Mouse (Mus musculus) bone marrow macrophage, adult 2 months (primary cell): ENCODE measurements around the gene Tnp2. TPM values are rescaled to one million over a fixed set of nuclear protein-coding genes. Genes with fewer than 3 reads are reported as not detected.
A peak's percentile ranks its signal among the peaks of the same experiment; 100 is the strongest.

ENCODE experiments used
- H3K27ac ChIP-seq: 2 replicates; pipeline ENCODE4 v1.5.1; 2012; ENCODE audit warnings: low read depth, low read length; ENCODE audit not compliant: insufficient read depth
- H3K4me1 ChIP-seq: 2 replicates; pipeline ENCODE4 v1.6.1; 2012; ENCODE audit warnings: low read length; ENCODE audit not compliant: control insufficient read depth, insufficient read depth
- H3K4me3 ChIP-seq: 2 replicates; pipeline ENCODE4 v1.5.1; 2012; ENCODE audit warnings: mild to moderate bottlenecking, low read length, moderate library complexity; ENCODE audit not compliant: insufficient read depth
- CTCF ChIP-seq: IDR thresholded peaks from 2 replicates; pipeline ENCODE4 v1.5.1; 2012; ENCODE audit warnings: low read depth, mild to moderate bottlenecking, low read length, moderate library complexity
- POLR2A ChIP-seq: IDR thresholded peaks from 2 replicates; pipeline ENCODE4 v1.6.1; 2012; ENCODE audit warnings: mild to moderate bottlenecking, low read depth, low read length, borderline replicate concordance
- polyA plus RNA-seq: library from polyadenylated mRNA; stranded (reverse); fragments of >200 nt; gene quantifications from 2 replicates; pipeline ENCODE4 v1.2.4, GENCODE M21; 2012; ENCODE audit not compliant: missing spikeins, insufficient read depth, insufficient read length

Gene Tnp2
- polyA plus RNA-seq, 1 experiment, result not detected

DNA sequence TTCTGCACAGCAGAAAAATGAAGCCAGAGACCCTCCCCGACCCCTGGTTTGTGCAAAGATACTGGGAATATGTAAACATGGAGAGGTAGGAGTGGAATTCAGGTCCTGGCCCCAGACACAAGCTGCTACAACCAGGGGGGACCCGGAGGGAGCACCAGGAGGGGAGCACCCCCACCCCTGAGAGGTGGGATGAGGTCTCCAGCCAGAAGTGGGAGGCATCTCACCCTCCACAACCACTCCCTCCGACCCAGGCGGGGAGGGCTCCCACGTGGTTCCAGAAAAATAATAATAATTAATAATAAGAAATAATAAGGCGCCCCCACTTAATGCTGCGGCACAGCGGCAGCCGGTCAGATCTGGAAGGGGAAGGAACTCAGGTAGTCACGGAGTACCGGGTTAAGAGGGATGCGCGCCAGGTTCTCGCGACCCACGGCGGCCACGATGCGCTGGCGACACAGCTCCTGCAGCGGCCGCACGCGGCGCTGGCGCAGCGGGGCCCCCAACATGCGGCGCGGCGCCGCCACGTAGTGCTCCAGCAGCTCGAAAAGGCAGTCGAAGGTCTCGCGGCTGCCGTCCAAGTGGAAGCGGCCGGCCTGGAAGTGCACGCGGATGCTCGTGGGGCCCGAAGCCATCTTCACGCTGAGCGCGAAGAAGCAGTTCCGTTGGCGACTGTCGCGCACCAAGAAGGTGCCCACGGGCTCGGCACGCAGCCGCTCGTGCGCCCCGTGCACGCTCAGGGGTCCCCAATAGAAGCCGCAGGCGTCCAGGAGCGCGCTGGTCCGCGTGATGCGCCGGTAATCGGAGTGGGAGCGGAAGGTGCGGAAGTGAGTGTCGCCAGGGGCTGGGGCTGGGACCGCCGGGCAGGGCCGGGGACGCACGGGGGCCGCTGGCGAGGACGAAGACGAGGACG is 4.3 kb downstream of the Tnp2 start:
- no peak for TF ChIP-seq POLR2A
- Histone ChIP-seq H3K4me1 (peaks cover 5% of the 10 kb centered on the region; the same call in 1 of the 2 replicates), H3K27ac (no peak overlapping the region)

DNA sequence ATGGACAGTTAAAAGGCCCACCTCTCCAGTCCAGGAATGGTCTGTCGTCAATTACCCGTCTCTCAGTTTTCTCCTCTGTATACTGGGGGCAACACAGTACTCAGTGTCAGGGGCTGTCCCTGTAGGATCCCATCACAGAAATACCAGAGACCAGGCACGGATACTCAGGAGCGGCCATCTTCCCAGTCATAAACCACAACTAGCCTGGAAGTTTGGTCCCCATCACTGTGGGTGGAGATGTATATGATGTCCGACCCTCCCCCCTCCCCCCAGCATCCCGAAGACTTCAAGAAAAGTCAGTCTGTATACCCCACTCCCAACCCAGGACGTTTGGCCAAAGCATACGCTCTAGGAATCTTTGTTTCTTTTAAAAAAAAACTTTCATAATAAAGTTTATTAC is 5.0 kb downstream of the Tnp2 start:
- Histone ChIP-seq H3K4me3 (no peak overlapping the region), H3K4me1 (peaks cover 5% of the 10 kb centered on the region; the same call in 1 of the 2 replicates), H3K27ac (no peak overlapping the region)
- no peak for TF ChIP-seq POLR2A
- no peak for TF ChIP-seq CTCF

More for the DNA sequence above, 4.3 kb downstream of the Tnp2 start:
- peak overlapping the region; percentile 81 for H3K4me3 ChIP-seq

DNA sequence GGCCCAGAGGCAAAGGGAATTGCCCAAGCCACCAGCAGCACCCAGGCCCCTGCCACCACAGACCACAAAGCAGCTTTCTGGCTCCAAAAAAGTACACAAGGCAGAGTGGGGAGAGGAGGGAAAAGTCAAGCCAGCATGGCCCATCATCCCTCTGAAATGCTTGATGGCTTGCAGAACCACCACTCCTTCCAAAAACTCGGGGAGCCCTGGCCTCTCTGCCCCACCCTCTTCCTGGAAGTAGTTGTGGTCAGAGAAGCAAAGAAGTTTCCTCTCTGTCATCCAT is 5.4 kb downstream of the Tnp2 start:
- H3K4me3 ChIP-seq, result no peak overlapping the region
- H3K4me1 ChIP-seq, result peaks cover 5% of the 10 kb centered on the region; the same call in 1 of the 2 replicates
- no peak overlapping the region for H3K27ac ChIP-seq
- TF ChIP-seq CTCF, result no peak
- TF ChIP-seq POLR2A, result no peak

DNA sequence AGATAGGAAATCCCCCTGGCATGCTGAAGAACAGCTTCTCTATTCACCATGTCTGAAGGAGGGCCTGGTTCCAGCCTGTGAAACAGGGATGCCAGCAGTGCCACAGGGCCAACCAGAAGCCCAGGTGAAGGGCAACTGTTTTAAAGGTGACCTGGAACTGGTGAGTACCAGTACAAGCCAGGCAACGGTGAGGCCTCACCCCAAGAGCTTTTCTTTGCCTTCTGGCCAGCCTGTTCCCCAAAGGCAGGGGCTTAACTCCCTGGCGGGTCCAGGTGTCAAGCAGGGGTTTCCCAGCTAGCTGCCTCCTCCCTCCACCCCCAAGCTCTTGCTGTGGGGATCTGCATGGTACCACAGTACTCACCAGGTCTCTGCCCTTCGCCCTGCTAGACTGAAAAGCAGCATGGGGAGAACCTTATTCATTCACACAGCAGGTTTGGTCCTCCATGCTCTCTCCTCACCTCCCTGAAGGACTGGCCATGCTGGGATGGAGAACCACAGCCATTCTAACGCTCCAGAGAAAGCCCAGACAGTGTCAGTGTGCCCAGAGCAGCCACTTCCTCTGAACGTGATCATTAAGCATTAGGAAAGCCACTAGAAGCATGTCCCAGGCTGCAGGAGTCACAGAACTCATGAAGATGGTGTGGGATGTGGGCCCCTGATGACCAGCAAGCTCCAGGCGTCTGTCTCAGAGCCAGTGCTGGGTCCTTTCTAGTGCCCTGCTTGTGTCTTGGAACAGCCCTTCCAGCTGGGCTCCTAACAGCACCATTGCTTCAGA is 5.9 kb downstream of the Tnp2 start:
- Histone ChIP-seq H3K4me3 (no peak overlapping the region), H3K4me1 (peaks cover 5% of the 10 kb centered on the region; the same call in 1 of the 2 replicates), H3K27ac (no peak overlapping the region)
- TF ChIP-seq CTCF (no peak), POLR2A (no peak)

DNA sequence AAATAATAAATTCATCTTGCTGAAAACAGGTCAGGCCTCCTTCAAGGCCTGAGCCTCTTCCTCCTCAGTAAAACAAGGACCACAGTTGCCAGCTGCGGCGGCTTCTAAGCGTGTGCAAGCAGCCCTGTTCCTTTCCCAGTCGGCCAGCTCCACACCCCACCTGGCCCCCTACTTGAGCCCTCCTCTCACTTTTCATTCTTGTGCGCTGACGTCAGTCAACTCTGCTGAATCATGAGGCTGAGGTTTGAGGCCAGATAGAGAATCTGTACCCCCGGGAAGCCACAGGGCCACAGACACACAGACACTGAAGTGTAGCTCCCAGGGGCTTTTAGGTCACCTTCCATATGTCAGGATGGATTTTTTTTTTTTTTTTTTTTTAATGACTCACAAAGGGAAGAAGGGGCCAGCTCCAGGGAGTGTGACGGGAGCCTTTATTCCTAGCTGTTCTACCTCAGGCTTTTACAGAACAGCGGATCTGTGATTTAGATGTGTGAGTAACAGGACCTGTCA is 6.5 kb downstream of the Tnp2 start:
- Histone ChIP-seq H3K4me1 (peaks cover 5% of the 10 kb centered on the region; the same call in 1 of the 2 replicates), H3K4me3 (no peak overlapping the region)

DNA sequence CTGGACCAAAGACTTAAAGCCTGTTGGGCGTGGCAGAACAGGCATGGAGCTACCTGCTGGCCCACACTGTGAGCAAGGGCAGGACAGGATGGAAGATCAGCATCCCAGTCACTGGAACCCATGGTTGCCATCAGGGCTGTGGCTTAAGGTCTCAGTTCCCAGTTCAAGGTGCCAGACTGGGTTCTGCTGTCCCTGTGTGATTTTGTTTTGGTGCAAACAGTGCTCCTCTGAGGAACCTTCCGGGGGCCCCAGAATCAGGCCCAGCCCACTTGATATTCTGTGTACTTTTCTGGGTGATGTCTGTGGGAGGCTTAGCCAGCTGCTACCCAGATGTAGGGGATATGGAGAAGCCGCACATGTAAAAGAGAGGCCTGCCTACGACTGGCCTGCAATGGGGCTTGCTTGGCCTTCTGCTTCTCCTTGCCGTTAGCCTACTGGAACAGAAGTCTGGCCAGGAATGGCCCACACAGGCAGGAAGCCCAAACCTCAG is 7.8 kb downstream of the Tnp2 start:
- TF ChIP-seq POLR2A, result no peak
- no peak for TF ChIP-seq CTCF
- H3K4me1 ChIP-seq, result peaks cover 5% of the 10 kb centered on the region; the same call in 1 of the 2 replicates
- H3K27ac ChIP-seq, result no peak overlapping the region
- H3K4me3 ChIP-seq, result no peak overlapping the region

More for the DNA sequence above, 6.5 kb downstream of the Tnp2 start:
- no peak overlapping the region for H3K27ac ChIP-seq
- no peak for TF ChIP-seq CTCF
- no peak for TF ChIP-seq POLR2A

DNA sequence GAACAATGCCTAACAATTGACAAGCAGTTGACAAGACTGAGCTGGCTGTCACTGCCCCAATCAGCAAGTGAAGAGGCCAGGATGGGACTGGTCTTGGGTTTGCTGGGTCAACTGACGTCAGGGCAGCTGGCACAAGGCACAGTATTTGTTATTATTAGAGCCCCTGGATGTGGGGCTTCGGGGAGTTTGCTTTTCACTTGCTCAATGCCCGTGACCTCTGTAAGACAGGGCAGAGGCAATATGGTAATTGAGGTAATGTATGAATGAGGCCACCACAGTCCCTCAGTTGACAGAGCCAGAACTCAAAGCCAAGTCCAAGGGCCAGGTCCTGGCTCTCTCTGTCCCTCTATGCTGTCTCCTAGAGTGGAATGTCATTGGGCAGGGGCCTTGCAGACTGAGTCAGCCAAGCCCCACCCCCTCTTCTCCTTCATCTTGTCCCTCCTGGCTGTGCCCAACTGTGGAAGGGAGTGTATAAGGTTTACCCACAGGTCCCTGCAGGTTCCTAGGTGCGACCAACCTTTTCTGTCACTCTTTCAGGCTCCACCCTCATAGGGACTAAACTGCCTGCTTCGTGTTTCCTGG is 10.8 kb downstream of the Tnp2 start:
- TF ChIP-seq CTCF (no peak), POLR2A (no peak)
- no peak overlapping the region for H3K4me3 ChIP-seq
- H3K27ac ChIP-seq, result no peak overlapping the region
- H3K4me1 ChIP-seq, result peaks cover 5% of the 10 kb centered on the region; the same call in 1 of the 2 replicates

DNA sequence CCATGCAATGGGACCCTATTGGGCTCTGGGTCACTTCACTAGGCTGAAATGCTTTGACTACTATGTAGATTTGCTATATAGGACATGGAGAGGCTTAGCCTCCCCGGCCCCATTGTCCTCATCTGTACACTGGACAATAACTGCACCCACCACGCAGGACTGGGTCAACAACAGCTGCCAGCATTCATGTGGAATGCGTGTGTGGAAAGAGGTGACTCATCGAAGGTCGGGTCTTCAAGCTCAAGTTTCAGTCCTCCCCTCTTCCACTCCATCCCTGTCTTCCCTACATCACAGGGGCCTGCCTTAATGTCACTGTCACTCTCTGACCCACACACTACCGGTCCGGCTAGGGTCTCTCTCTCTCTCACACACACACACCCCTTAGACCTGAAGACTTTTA is 12.1 kb downstream of the Tnp2 start:
- H3K4me1 ChIP-seq, result no peaks in the 10 kb centered on the region
- no peak overlapping the region for H3K27ac ChIP-seq
- TF ChIP-seq CTCF, result no peak
- TF ChIP-seq POLR2A, result no peak
- H3K4me3 ChIP-seq, result no peak overlapping the region

DNA sequence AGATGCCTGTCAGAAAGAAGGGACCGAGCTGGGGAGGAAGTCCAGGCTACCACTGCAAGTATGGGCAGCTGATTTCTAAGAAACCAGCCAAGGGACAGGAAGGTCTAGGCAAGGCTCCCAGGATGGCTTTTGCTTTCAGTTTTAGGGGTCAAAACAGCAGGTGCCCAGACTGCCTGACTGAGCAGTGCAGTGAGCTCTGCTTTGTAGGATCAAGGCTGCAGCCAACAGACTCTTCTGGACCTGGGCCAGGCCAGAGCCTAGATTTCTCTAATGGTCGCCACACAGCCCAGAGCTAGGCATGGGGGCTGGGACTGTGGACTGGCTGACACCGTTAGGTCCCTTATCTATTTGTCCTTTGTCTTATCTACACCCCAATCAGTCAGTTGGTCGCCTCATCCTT is 13.7 kb downstream of the Tnp2 start:
- no peak overlapping the region for H3K4me3 ChIP-seq
- H3K27ac ChIP-seq, result no peak overlapping the region
- TF ChIP-seq POLR2A (no peak), CTCF (no peak)
- H3K4me1 ChIP-seq, result no peaks in the 10 kb centered on the region
